Mouse (Mus musculus): Measurements from ENCODE around the gene Pcbp1. TPM values are rescaled to one million over a fixed set of nuclear protein-coding genes. Genes with fewer than 3 reads are reported as not detected.

Gene Pcbp1
- polyA plus RNA-seq, 1 experiment from 2014 or later, result 316 TPM

- Histone ChIP-seq H3K4me1 (replicated peaks; ENCODE audit: control insufficient read depth, insufficient read depth, low read length) (peaks cover 14% of the 10 kb centered on the region), H3K9ac (peak overlapping the region; percentile 68), H3K4me2 (replicated peaks) (peak overlapping the region; percentile 46; the same call in 1 of the 2 replicates), H3K36me3 (replicated peaks; ENCODE audit: control insufficient read depth, insufficient read depth) (no peaks in the 10 kb centered on the region), H3K27ac (peak overlapping the region; percentile 97), H3K9me3 (ENCODE audit: control insufficient read depth, low read length) (no peaks in the 10 kb centered on the region), H3K4me3 (replicated peaks; ENCODE audit: low read length) (no peak overlapping the region), H3K27me3 (ENCODE audit: control insufficient read depth, insufficient read depth, low read length) (no peaks in the 10 kb centered on the region)
- DNase-seq (ENCODE audit: low spot score) (peak; percentile 54), ATAC-seq (ENCODE audit: low FRiP score) (peak; percentile 9; the same call in 1 of the 2 replicates)
- 25% methylated on average over 3 of the region's 3 CpGs for WGBS
These were observed 38.0 kb downstream of the Pcbp1 start for GRCm38 (mm10) chr6:86488149-86488485.

- H3K9me3 ChIP-seq (ENCODE audit: control insufficient read depth, low read length), result no peaks in the 10 kb centered on the region
- peak overlapping the region; percentile 68 for H3K9ac ChIP-seq
- 3% methylated on average over 24 of the region's 24 CpGs for WGBS
- H3K27ac ChIP-seq, result peak overlapping the region; percentile 97
- ATAC-seq (ENCODE audit: low FRiP score), result peak; percentile 94
- peak; percentile 80 for DNase-seq (ENCODE audit: low spot score)
- H3K4me1 ChIP-seq (replicated peaks; ENCODE audit: control insufficient read depth, insufficient read depth, low read length), result peaks cover 14% of the 10 kb centered on the region
- H3K4me3 ChIP-seq (replicated peaks; ENCODE audit: low read length), result peak overlapping the region; percentile 7; the same call in 1 of the 2 replicates
- H3K4me2 ChIP-seq (replicated peaks), result peak overlapping the region; percentile 46
- H3K27me3 ChIP-seq (ENCODE audit: control insufficient read depth, insufficient read depth, low read length), result no peaks in the 10 kb centered on the region
- H3K36me3 ChIP-seq (replicated peaks; ENCODE audit: control insufficient read depth, insufficient read depth), result no peaks in the 10 kb centered on the region
These were observed 38.6 kb downstream of the Pcbp1 start for GRCm38 (mm10) chr6:86487358-86488148.

GRCm38 (mm10) chr6:86485943-86486640 lies 40.0 kb downstream of the Pcbp1 start:
- no peak overlapping the region for H3K4me2 ChIP-seq (replicated peaks)
- H3K4me3 ChIP-seq (replicated peaks; ENCODE audit: low read length), result no peak overlapping the region
- 0 out of 2 replicates have a peak overlapping the region, but pooled peaks have one; percentile 97 for H3K27ac ChIP-seq
- ATAC-seq (ENCODE audit: low FRiP score) (no peak), DNase-seq (ENCODE audit: low spot score) (no peak)
- peaks cover 14% of the 10 kb centered on the region for H3K4me1 ChIP-seq (replicated peaks; ENCODE audit: control insufficient read depth, insufficient read depth, low read length)
- no peak overlapping the region for H3K9ac ChIP-seq
- no peaks in the 10 kb centered on the region for H3K36me3 ChIP-seq (replicated peaks; ENCODE audit: control insufficient read depth, insufficient read depth)
- 65% methylated on average over 7 of the region's 7 CpGs for WGBS
- no peaks in the 10 kb centered on the region for H3K27me3 ChIP-seq (ENCODE audit: control insufficient read depth, insufficient read depth, low read length)
- no peaks in the 10 kb centered on the region for H3K9me3 ChIP-seq (ENCODE audit: control insufficient read depth, low read length)

GRCm38 (mm10) chr6:86481871-86482270 lies 44.2 kb downstream of the Pcbp1 start:
- over 99% methylated on average over 5 of the region's 5 CpGs for WGBS

GRCm38 (mm10) chr6:86480189-86480831 lies 45.8 kb downstream of the Pcbp1 start:
- DNase-seq (ENCODE audit: low spot score) (no peak), ATAC-seq (ENCODE audit: low FRiP score) (no peak)
- no peaks in the 10 kb centered on the region for H3K9me3 ChIP-seq (ENCODE audit: control insufficient read depth, low read length)
- WGBS, result 41% methylated on average over 9 of the region's 9 CpGs
- peak overlapping the region; percentile 9; the same call in 1 of the 2 replicates for H3K4me2 ChIP-seq (replicated peaks)
- H3K27me3 ChIP-seq (ENCODE audit: control insufficient read depth, insufficient read depth, low read length), result no peaks in the 10 kb centered on the region
- peak overlapping the region; percentile 64 for H3K27ac ChIP-seq
- 0 out of 2 replicates have a peak overlapping the region, but pooled peaks have one; percentile 33 for H3K9ac ChIP-seq
- H3K4me1 ChIP-seq (replicated peaks; ENCODE audit: control insufficient read depth, insufficient read depth, low read length), result peaks cover 6% of the 10 kb centered on the region; the same call in 1 of the 2 replicates
- H3K36me3 ChIP-seq (replicated peaks; ENCODE audit: control insufficient read depth, insufficient read depth), result no peaks in the 10 kb centered on the region
- no peak overlapping the region for H3K4me3 ChIP-seq (replicated peaks; ENCODE audit: low read length)

More at GRCm38 (mm10) chr6:86481871-86482270, 44.2 kb downstream of the Pcbp1 start:
- ATAC-seq (ENCODE audit: low FRiP score) (no peak), DNase-seq (ENCODE audit: low spot score) (no peak)
- no peaks in the 10 kb centered on the region for H3K9me3 ChIP-seq (ENCODE audit: control insufficient read depth, low read length)
- H3K27me3 ChIP-seq (ENCODE audit: control insufficient read depth, insufficient read depth, low read length), result no peaks in the 10 kb centered on the region
- H3K27ac ChIP-seq, result no peak overlapping the region
- H3K36me3 ChIP-seq (replicated peaks; ENCODE audit: control insufficient read depth, insufficient read depth), result no peaks in the 10 kb centered on the region
- no peak overlapping the region for H3K4me3 ChIP-seq (replicated peaks; ENCODE audit: low read length)
- H3K4me2 ChIP-seq (replicated peaks), result no peak overlapping the region
- peaks cover 6% of the 10 kb centered on the region; the same call in 1 of the 2 replicates for H3K4me1 ChIP-seq (replicated peaks; ENCODE audit: control insufficient read depth, insufficient read depth, low read length)
- no peak overlapping the region for H3K9ac ChIP-seq

- ATAC-seq (ENCODE audit: low FRiP score) (no peak), DNase-seq (ENCODE audit: low spot score) (no peak)
- peaks cover 6% of the 10 kb centered on the region; the same call in 1 of the 2 replicates for H3K4me1 ChIP-seq (replicated peaks; ENCODE audit: control insufficient read depth, insufficient read depth, low read length)
- no peak overlapping the region for H3K9ac ChIP-seq
- H3K27me3 ChIP-seq (ENCODE audit: control insufficient read depth, insufficient read depth, low read length), result no peaks in the 10 kb centered on the region
- no peak overlapping the region for H3K4me2 ChIP-seq (replicated peaks)
- no peaks in the 10 kb centered on the region for H3K9me3 ChIP-seq (ENCODE audit: control insufficient read depth, low read length)
- no peak overlapping the region for H3K4me3 ChIP-seq (replicated peaks; ENCODE audit: low read length)
- no peaks in the 10 kb centered on the region for H3K36me3 ChIP-seq (replicated peaks; ENCODE audit: control insufficient read depth, insufficient read depth)
- peak overlapping the region; percentile 64 for H3K27ac ChIP-seq
These were observed 46.3 kb downstream of the Pcbp1 start for GRCm38 (mm10) chr6:86479816-86480188.

GRCm38 (mm10) chr6:86479311-86479710 lies 46.8 kb downstream of the Pcbp1 start:
- no peak for DNase-seq (ENCODE audit: low spot score)
- no peak overlapping the region for H3K4me3 ChIP-seq (replicated peaks; ENCODE audit: low read length)
- WGBS, result 54% methylated on average over 3 of the region's 3 CpGs
- ATAC-seq (ENCODE audit: low FRiP score), result no peak
- no peaks in the 10 kb centered on the region for H3K36me3 ChIP-seq (replicated peaks; ENCODE audit: control insufficient read depth, insufficient read depth)
- no peaks in the 10 kb centered on the region for H3K9me3 ChIP-seq (ENCODE audit: control insufficient read depth, low read length)
- no peaks in the 10 kb centered on the region for H3K27me3 ChIP-seq (ENCODE audit: control insufficient read depth, insufficient read depth, low read length)
- peak overlapping the region; percentile 26; the same call in 1 of the 2 replicates for H3K27ac ChIP-seq
- no peak overlapping the region for H3K9ac ChIP-seq
- peaks cover 6% of the 10 kb centered on the region; the same call in 1 of the 2 replicates for H3K4me1 ChIP-seq (replicated peaks; ENCODE audit: control insufficient read depth, insufficient read depth, low read length)
- H3K4me2 ChIP-seq (replicated peaks), result no peak overlapping the region

- no peak overlapping the region for H3K9ac ChIP-seq
- DNase-seq (ENCODE audit: low spot score) (no peak), ATAC-seq (ENCODE audit: low FRiP score) (no peak)
- no peak overlapping the region for H3K4me3 ChIP-seq (replicated peaks; ENCODE audit: low read length)
- 85% methylated on average over 5 of the region's 5 CpGs for WGBS
- H3K4me1 ChIP-seq (replicated peaks; ENCODE audit: control insufficient read depth, insufficient read depth, low read length), result peaks cover 17% of the 10 kb centered on the region
- no peak overlapping the region for H3K4me2 ChIP-seq (replicated peaks)
- H3K27ac ChIP-seq, result no peak overlapping the region
- H3K27me3 ChIP-seq (ENCODE audit: control insufficient read depth, insufficient read depth, low read length), result no peaks in the 10 kb centered on the region
- H3K9me3 ChIP-seq (ENCODE audit: control insufficient read depth, low read length), result no peaks in the 10 kb centered on the region
- no peaks in the 10 kb centered on the region for H3K36me3 ChIP-seq (replicated peaks; ENCODE audit: control insufficient read depth, insufficient read depth)
These were observed 49.2 kb downstream of the Pcbp1 start for GRCm38 (mm10) chr6:86476931-86477330.

Data from hindbrain, embryonic 14.5 days (tissue).